Mouse (Mus musculus) hindbrain, embryonic 13.5 days (tissue): ENCODE results near the gene Prkca. TPM values are rescaled to one million over a fixed set of nuclear protein-coding genes. Genes with fewer than 3 reads are reported as not detected.

Source experiments
- ATAC-seq: fragments of 200-750 bp; cut with Nextera tagmentation; 2 replicates; pipeline ENCODE4 v1.8.0; 2017; ENCODE audit warnings: moderate TSS enrichment; ENCODE audit not compliant: low FRiP score
- H3K27ac ChIP-seq: fragments of 300-500 bp; sonication (generic); 2 replicates; pipeline ENCODE4 v1.5.1; 2015; ENCODE audit warnings: inconsistent platforms, mild to moderate bottlenecking, moderate library complexity
- H3K27me3 ChIP-seq: fragments of 300-500 bp; sonication (generic); 2 replicates; pipeline ENCODE4 v1.6.1; 2015; ENCODE audit warnings: mild to moderate bottlenecking, inconsistent platforms
- H3K36me3 ChIP-seq: fragments of 300-500 bp; sonication (generic); 2 replicates; pipeline ENCODE4 v1.6.1; 2015; ENCODE audit warnings: mild to moderate bottlenecking, inconsistent platforms
- H3K4me1 ChIP-seq: fragments of 300-500 bp; sonication (generic); replicated peaks from 2 replicates; pipeline ENCODE4 v1.6.1; 2015; ENCODE audit warnings: inconsistent platforms
- H3K4me2 ChIP-seq: fragments of 300-500 bp; sonication (generic); 2 replicates; pipeline ENCODE4 v1.6.1; 2015; ENCODE audit warnings: inconsistent platforms, mild to moderate bottlenecking, moderate library complexity
- H3K4me3 ChIP-seq: fragments of 300-500 bp; sonication (generic); 2 replicates; pipeline ENCODE4 v1.5.1; 2015; ENCODE audit warnings: mild to moderate bottlenecking, inconsistent platforms
- H3K9ac ChIP-seq: fragments of 300-500 bp; sonication (generic); 2 replicates; pipeline ENCODE4 v1.6.1; 2015; ENCODE audit warnings: mild to moderate bottlenecking, inconsistent platforms
- H3K9me3 ChIP-seq: fragments of 300-500 bp; sonication (generic); 2 replicates; pipeline ENCODE4 v1.6.1; 2016; ENCODE audit warnings: inconsistent platforms
- WGBS: fragments of 180-500 bp; shearing (Covaris S2); methylation state at CpG from one replicate; pipeline ENCODE4 v1.1.7; 2015; 5-methylcytosine and 5-hydroxymethylcytosine counted together
- polyA plus RNA-seq: library from polyadenylated mRNA; unstranded; fragments of >200 nt; fragmentation: Nextera tagmentation; extraction: Ambion mirVana; gene quantifications from 2 replicates; pipeline ENCODE4 v1.2.1, GENCODE M21; 2015

Prkca gene
- polyA plus RNA-seq, 1 experiment from 2014 or later: 7.7 TPM

DNA sequence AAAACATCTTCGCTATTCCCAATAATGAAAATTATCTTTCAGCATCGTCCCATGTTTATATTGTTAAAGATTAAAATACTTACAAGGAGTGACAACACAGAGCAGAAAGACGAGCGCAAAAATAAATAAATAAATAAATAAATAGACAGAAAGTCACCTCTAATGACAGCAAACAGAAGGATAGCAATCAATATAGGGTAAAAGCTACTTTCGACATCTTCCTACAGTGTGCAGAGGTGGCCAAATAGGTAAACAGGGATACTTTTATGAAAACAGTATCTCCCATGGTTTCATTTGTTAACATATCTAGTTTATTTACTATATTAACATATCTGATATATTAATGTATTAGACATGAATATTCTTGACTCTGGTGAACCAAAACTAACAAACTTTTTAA, 35.5 kb downstream of the Prkca start:
- WGBS: 95% methylated on average over 5 of the region's 5 CpGs

DNA sequence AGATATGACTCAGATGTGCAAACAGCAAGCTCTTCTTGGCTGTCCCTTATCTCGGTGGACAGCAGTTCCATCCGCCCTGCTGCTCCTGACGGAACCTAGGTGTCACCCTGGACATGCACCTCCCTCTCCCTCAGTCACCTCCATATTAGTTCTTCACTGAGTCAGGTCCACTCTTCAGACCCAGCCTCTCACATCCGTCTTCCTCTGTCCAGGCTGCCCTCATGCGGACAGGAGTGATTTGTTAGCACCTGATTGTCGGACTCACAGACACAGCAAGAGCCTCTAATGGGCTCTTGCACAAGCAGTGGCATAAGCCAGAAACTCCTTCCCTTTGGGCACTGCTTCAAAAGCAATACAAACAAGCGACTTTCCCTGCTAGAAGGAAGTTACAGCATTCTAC, 36.5 kb downstream of the Prkca start:
- ATAC-seq: no peak
- H3K9ac ChIP-seq: no peak overlapping the region

More for the DNA sequence above, 35.5 kb downstream of the Prkca start:
- H3K36me3 ChIP-seq: no peaks in the 10 kb centered on the region
- no peaks in the 10 kb centered on the region for H3K27me3 ChIP-seq
- no peaks in the 10 kb centered on the region for H3K4me1 ChIP-seq
- H3K27ac ChIP-seq: no peak overlapping the region
- ATAC-seq: no peak
- H3K9me3 ChIP-seq: no peaks in the 10 kb centered on the region
- H3K9ac ChIP-seq: no peak overlapping the region
- H3K4me2 ChIP-seq: no peak overlapping the region
- H3K4me3 ChIP-seq: no peak overlapping the region

DNA sequence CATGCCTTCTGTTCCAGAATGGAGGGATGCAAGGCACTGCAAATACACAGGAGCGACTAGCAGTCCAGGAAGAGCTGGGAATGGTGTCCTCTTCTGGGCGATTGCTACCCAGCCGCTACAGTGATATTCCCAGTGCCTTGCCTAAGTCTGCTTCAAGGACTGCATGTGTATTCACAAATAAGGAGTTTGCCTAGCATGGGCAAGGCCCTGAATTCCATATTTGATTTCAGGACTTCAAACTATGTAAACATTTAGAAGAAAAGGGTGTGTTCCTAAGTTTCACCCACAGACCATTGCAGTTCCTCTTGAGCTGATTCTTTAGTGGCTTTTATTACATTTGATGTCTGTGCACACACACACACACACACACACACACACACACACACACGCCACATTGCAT, 39.9 kb downstream of the Prkca start:
- Histone ChIP-seq H3K4me1 (peaks cover 14% of the 10 kb centered on the region), H3K36me3 (no peaks in the 10 kb centered on the region), H3K27ac (no peak overlapping the region), H3K9ac (no peak overlapping the region), H3K4me3 (no peak overlapping the region), H3K27me3 (no peaks in the 10 kb centered on the region), H3K9me3 (no peaks in the 10 kb centered on the region), H3K4me2 (no peak overlapping the region)
- 98% methylated on average over 4 of the region's 4 CpGs for WGBS
- ATAC-seq: no peak

More for the DNA sequence above, 36.5 kb downstream of the Prkca start:
- Histone ChIP-seq H3K4me3 (no peak overlapping the region), H3K4me2 (no peak overlapping the region), H3K36me3 (no peaks in the 10 kb centered on the region), H3K4me1 (no peaks in the 10 kb centered on the region), H3K27me3 (no peaks in the 10 kb centered on the region), H3K9me3 (no peaks in the 10 kb centered on the region), H3K27ac (no peak overlapping the region)
- 71% methylated on average over 7 of the region's 7 CpGs for WGBS

DNA sequence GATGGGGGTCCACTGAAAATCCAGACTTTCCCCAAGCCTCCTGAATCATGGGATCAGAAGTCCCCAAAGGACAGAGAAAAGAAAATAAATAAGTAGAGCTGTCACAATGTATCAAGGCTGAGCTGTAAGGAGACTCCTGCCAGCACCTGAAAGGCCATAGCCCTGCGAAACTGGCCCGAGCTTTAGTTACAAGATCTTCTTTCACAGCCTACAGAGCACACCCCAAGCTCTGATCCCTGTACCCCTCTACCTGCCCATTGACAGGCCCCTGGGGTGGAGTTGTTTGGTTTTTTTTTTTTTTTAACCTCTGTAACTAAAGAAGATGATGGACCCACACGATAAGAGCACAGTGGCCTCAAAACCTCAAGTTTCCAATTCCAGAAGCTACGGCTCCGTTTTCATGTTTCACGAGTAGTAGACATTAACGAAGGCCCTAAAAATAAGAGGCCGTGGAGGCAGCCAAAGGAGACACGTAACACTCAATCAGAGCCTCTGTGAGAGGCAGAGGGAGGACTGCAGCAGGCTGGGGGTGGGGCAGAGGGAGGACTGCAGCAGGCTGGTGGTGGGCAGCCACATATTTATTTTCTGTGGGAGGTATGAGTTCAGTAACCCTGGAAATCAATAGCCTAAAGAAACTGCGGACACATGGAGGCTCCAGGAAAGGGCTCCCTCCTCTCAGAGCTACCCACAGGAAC, 41.8 kb downstream of the Prkca start:
- H3K27me3 ChIP-seq: no peaks in the 10 kb centered on the region
- H3K4me3 ChIP-seq: no peak overlapping the region
- H3K9ac ChIP-seq: no peak overlapping the region
- H3K27ac ChIP-seq: no peak overlapping the region
- H3K9me3 ChIP-seq: no peaks in the 10 kb centered on the region
- ATAC-seq: no peak
- H3K36me3 ChIP-seq: no peaks in the 10 kb centered on the region
- peaks cover 18% of the 10 kb centered on the region for H3K4me1 ChIP-seq
- H3K4me2 ChIP-seq: no peak overlapping the region
- WGBS: 82% methylated on average over 10 of the region's 10 CpGs

DNA sequence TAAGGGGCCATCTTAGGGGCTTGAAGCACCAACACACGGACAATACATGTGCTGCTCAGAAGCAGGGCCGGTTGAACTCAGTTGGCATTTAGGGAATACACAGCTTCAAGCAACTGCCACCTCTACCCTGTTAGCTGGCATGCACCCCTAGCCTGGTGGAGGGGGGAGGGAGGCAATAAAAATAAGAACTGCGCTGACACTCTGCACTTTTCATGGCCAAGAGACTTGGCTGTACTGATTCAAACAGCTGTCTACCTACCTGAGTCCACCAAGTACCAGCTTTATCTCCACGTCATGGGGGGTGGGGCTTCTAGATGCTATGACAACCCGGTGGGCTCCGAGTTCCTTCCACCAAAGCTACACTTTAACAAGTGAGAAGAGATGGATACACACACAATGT, 42.7 kb downstream of the Prkca start:
- peaks cover 19% of the 10 kb centered on the region for H3K4me1 ChIP-seq
- no peak overlapping the region for H3K27ac ChIP-seq
- no peaks in the 10 kb centered on the region for H3K27me3 ChIP-seq
- H3K4me3 ChIP-seq: no peak overlapping the region
- H3K9me3 ChIP-seq: no peaks in the 10 kb centered on the region
- no peak for ATAC-seq
- no peaks in the 10 kb centered on the region for H3K36me3 ChIP-seq
- H3K9ac ChIP-seq: no peak overlapping the region
- 88% methylated on average over 6 of the region's 6 CpGs for WGBS
- H3K4me2 ChIP-seq: no peak overlapping the region

DNA sequence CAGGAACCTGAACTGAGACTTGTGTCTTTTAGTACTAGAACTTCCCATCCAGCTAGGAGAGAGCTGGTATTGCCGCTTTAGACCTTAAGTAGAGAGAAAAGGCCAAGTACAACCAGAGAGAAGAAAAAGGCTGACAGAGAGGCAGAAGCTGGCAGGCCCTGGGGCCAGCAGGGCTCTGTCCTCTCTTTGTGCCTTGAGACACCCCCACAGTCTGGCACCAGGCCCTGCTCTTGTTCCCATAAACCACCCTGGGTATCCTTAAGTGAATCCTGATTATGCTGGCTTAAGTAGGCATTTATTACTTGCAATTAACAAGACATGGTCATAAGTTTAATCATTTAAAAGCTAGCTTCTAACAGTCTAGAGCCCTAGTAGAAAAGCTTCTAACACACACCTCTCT, 43.3 kb downstream of the Prkca start:
- Histone ChIP-seq H3K4me2 (no peak overlapping the region), H3K27me3 (no peaks in the 10 kb centered on the region), H3K36me3 (no peaks in the 10 kb centered on the region), H3K4me3 (no peak overlapping the region), H3K9me3 (no peaks in the 10 kb centered on the region), H3K27ac (no peak overlapping the region), H3K9ac (no peak overlapping the region), H3K4me1 (peaks cover 19% of the 10 kb centered on the region)
- WGBS: 95% methylated on average over 1 of the region's 1 CpGs
- ATAC-seq: no peak

DNA sequence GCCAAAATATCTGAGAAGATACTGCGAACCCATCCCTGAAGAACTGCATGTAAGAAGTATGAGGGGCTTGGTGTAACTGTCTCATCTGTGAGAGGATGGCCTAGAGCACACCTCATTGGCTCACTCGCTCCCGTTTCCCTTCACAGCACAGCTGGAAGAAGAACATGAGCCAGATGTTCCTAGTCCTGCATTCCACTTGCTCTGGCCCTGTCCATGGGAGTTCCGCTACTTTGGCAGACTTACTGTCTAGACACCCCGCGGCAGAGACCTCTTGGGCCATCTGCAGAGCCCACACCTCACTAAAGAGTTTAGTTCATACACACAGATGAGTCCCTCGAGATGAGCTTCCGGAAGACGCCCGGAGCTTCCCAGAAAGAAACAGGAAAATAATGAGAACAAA, 43.8 kb downstream of the Prkca start:
- no peak for ATAC-seq
- H3K4me1 ChIP-seq: peaks cover 19% of the 10 kb centered on the region

DNA sequence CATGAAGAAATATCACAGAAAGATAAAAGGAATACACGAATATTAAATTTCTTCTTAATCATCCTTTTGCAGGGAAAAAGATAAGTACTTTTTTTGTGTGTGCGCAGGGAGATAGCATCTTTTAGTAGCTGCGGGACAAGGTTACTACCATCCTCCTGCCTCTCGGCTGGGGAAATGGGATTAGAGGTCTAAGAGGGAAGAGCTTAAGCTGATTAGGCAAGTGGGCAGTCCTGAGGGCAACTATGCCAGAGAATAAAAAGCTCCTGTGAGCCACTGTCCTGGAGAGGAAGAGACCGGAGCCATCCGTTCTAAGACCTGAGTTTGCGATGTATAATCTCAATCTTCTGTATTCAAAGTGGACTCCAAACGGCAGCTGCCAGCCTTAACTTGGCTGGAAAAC, 45.8 kb downstream of the Prkca start:
- no peaks in the 10 kb centered on the region for H3K9me3 ChIP-seq
- H3K9ac ChIP-seq: no peak overlapping the region
- peaks cover 19% of the 10 kb centered on the region for H3K4me1 ChIP-seq
- no peak overlapping the region for H3K4me3 ChIP-seq
- no peak for ATAC-seq
- no peaks in the 10 kb centered on the region for H3K27me3 ChIP-seq
- whole genome bisulfite sequencing: 65% methylated on average over 8 of the region's 8 CpGs
- H3K36me3 ChIP-seq: no peaks in the 10 kb centered on the region
- no peak overlapping the region for H3K27ac ChIP-seq
- no peak overlapping the region for H3K4me2 ChIP-seq

More for the DNA sequence above, 43.8 kb downstream of the Prkca start:
- H3K9me3 ChIP-seq: no peaks in the 10 kb centered on the region
- no peaks in the 10 kb centered on the region for H3K27me3 ChIP-seq
- no peak overlapping the region for H3K4me3 ChIP-seq
- WGBS: 88% methylated on average over 10 of the region's 10 CpGs
- H3K36me3 ChIP-seq: no peaks in the 10 kb centered on the region
- H3K9ac ChIP-seq: no peak overlapping the region
- no peak overlapping the region for H3K27ac ChIP-seq
- no peak overlapping the region for H3K4me2 ChIP-seq

DNA sequence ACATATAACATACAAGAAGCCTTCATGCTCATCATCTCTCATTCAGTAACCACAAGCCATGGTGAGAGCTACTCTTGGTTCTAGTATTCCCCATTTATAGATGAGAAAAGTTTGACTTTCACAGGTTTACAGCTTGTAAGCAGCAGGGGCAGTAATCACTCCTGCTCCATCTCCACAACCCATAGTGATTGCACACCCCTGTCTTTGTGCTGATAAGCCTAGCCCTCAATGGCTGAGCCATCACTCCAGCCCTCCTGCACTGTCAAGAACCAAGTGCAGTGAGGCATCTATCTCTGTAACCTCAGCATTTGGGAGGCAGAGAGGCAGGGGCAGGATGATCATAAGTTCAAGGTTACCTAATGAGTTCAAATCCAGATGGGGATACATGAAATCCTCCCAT, 48.4 kb downstream of the Prkca start:
- ATAC-seq: no peak
- peaks cover 14% of the 10 kb centered on the region for H3K4me1 ChIP-seq
- H3K9ac ChIP-seq: no peak overlapping the region
- no peaks in the 10 kb centered on the region for H3K9me3 ChIP-seq
- H3K27me3 ChIP-seq: no peaks in the 10 kb centered on the region
- H3K27ac ChIP-seq: no peak overlapping the region
- no peak overlapping the region for H3K4me2 ChIP-seq
- no peaks in the 10 kb centered on the region for H3K36me3 ChIP-seq
- H3K4me3 ChIP-seq: no peak overlapping the region

DNA sequence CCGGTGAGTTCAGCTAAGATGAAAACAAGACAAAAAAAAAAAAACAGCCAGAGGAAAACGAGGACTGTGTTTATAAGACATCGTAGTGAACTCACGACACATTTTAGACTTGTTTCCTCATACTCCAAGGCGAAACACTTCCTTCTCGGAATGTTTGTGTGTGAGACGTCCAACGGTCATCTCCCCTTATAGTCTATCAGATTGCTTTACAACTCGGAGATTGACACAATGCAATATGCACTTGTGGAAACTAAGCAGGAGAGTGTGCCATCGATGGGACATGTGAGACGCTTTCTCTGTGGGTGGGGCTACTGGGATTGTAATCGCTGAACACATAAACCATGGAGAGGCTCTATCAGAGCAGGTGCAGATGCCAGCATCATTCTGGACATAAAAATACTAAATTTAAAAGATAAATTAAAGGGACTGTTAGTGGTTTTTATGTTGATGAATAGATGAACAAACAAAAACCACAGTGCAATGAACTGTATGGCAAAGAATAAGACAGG, 49.4 kb downstream of the Prkca start:
- Histone ChIP-seq H3K36me3 (no peaks in the 10 kb centered on the region), H3K27me3 (no peaks in the 10 kb centered on the region), H3K27ac (no peak overlapping the region), H3K4me2 (no peak overlapping the region), H3K4me1 (0 out of 2 replicates have a peak, but pooled peaks cover 5% of the 10 kb centered on the region), H3K4me3 (no peak overlapping the region), H3K9me3 (no peaks in the 10 kb centered on the region), H3K9ac (no peak overlapping the region)
- 94% methylated on average over 12 of the region's 12 CpGs for WGBS
- ATAC-seq: no peak

DNA sequence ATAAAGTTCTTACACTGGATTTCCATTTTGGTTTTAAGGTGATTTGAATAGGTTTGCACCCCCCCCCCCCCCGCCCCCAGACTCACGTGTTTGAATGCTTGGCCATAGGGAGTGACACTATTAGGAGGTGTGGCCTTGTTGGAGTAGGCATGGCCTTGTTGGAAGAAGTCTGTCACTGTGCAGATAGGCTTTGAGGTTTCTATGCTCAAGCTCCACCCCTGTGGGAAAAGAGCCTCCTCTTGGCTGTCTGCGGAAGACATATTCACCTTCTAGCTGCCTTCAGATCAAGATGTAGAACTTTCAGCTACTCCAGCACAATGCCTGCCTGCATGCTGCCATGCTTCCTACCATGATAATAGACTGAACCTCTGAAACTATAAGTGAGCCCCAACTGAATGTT, 49.9 kb downstream of the Prkca start:
- H3K4me1 ChIP-seq: 0 out of 2 replicates have a peak, but pooled peaks cover 5% of the 10 kb centered on the region
- no peak for ATAC-seq
- WGBS: 70% methylated on average over 3 of the region's 3 CpGs

DNA sequence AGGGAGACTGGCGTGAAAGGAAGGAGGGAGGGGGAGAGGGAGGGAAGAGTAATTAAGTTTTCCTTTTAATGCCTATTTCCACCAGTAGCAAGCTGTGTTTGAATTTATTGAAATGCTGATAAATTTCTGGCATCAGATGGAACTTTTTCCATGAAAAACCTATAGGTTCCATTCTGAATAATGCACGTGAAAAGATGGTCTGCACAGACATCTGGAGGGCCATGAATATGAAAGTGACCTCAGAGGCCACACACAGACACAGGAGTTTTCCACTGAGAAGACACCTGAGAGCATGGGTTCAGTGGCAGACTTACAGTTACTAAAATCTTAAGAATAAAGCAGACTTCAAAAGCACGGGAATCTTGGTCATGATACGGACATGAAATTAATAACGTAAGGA, 54.5 kb downstream of the Prkca start:
- Histone ChIP-seq H3K36me3 (no peaks in the 10 kb centered on the region), H3K27ac (no peak overlapping the region)
- 88% methylated on average over 5 of the region's 5 CpGs for WGBS

More for the DNA sequence above, 49.9 kb downstream of the Prkca start:
- Histone ChIP-seq H3K27me3 (no peaks in the 10 kb centered on the region), H3K4me3 (no peak overlapping the region), H3K9ac (no peak overlapping the region), H3K27ac (no peak overlapping the region), H3K4me2 (no peak overlapping the region), H3K9me3 (no peaks in the 10 kb centered on the region), H3K36me3 (no peaks in the 10 kb centered on the region)

DNA sequence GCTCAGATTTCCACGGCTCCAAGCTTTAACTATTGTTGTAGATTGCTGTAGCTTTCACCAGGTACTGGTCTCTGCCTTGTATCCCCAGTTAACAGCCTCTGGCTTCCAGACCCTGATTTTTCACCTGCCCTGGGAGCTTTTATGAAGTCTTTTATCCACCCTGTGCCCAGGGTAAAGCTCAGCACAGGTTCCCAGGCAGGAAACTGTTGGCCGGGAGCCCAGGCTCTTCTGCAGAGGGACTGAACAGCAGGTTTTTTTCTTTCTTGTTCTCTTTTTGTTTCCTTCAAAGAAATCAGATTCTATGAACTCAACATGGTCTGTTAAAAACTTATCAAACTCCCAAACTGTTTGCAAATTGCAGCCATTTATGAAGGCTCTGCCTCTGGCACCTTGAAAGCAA, 56.4 kb downstream of the Prkca start:
- H3K4me2 ChIP-seq: no peak overlapping the region
- H3K9me3 ChIP-seq: no peaks in the 10 kb centered on the region
- H3K4me1 ChIP-seq: peaks cover 14% of the 10 kb centered on the region
- no peak overlapping the region for H3K4me3 ChIP-seq
- no peaks in the 10 kb centered on the region for H3K27me3 ChIP-seq
- ATAC-seq: no peak
- 76% methylated on average over 2 of the region's 2 CpGs for WGBS
- H3K27ac ChIP-seq: no peak overlapping the region
- H3K36me3 ChIP-seq: no peaks in the 10 kb centered on the region
- no peak overlapping the region for H3K9ac ChIP-seq

More for the DNA sequence above, 54.5 kb downstream of the Prkca start:
- Histone ChIP-seq H3K4me2 (no peak overlapping the region), H3K9ac (no peak overlapping the region), H3K27me3 (no peaks in the 10 kb centered on the region), H3K4me1 (peaks cover 14% of the 10 kb centered on the region), H3K4me3 (no peak overlapping the region), H3K9me3 (no peaks in the 10 kb centered on the region)
- no peak for ATAC-seq
